Mouse (Mus musculus) heart, adult 2 months (tissue): ENCODE measurements around the gene Il9r. TPM values are rescaled to one million over a fixed set of nuclear protein-coding genes. Genes with fewer than 3 reads are reported as not detected.

Source experiments
- DNase-seq, 2 experiments: peaks; one replicate each; pipeline ENCODE4 v3.0.0; 2021
- H3K27ac ChIP-seq: fragments of 200-600 bp; 2 replicates; pipeline ENCODE4 v1.8.1; 2022
- H3K27me3 ChIP-seq: fragments of 200-500 bp; 2 replicates; pipeline ENCODE4 v1.6.1; 2012; ENCODE audit warnings: mild to moderate bottlenecking, low read length, inconsistent platforms, mixed read lengths; ENCODE audit not compliant: control insufficient read depth, insufficient read depth
- H3K36me3 ChIP-seq: fragments of 200-500 bp; 2 replicates; pipeline ENCODE4 v1.6.1; 2012; ENCODE audit warnings: low read length, inconsistent platforms; ENCODE audit not compliant: control insufficient read depth, insufficient read depth
- H3K4me1 ChIP-seq: fragments of 200-500 bp; 2 replicates; pipeline ENCODE4 v1.6.1; 2011; ENCODE audit warnings: low read length; ENCODE audit not compliant: control insufficient read depth, insufficient read depth
- H3K4me3 ChIP-seq: fragments of 200-600 bp; 2 replicates; pipeline ENCODE4 v1.8.1; 2022
- H3K79me2 ChIP-seq: fragments of 200-500 bp; replicated peaks from 2 replicates; pipeline ENCODE4 v1.6.1; 2012; ENCODE audit warnings: mild to moderate bottlenecking, inconsistent platforms, low read length, moderate library complexity, mixed read lengths; ENCODE audit not compliant: control insufficient read depth, insufficient read depth
- H3K9ac ChIP-seq: fragments of 200-500 bp; 2 replicates; pipeline ENCODE4 v1.6.1; 2012; ENCODE audit warnings: low read depth, mild to moderate bottlenecking, control low read depth, inconsistent platforms, low read length, mixed read lengths
- CTCF ChIP-seq: fragments of 200-600 bp; IDR thresholded peaks from 2 replicates; pipeline ENCODE4 v1.8.1; 2022; ENCODE audit warnings: antibody characterized with exemption, mild to moderate bottlenecking, moderate library complexity
- EP300 ChIP-seq: fragments of 200-500 bp; IDR thresholded peaks from 2 replicates; pipeline ENCODE4 v1.6.1; 2011; ENCODE audit warnings: low read depth, low read length, control low read depth; ENCODE audit not compliant: insufficient read depth
- POLR2A ChIP-seq: fragments of 200-500 bp; IDR thresholded peaks from 2 replicates; pipeline ENCODE4 v1.6.1; 2011; ENCODE audit warnings: mild to moderate bottlenecking, low read depth, low read length, control low read depth; ENCODE audit not compliant: insufficient read depth
- WGBS: fragments of 180-500 bp; shearing (Covaris S2); methylation state at CpG from one replicate; pipeline ENCODE4 v1.1.7; 2018; 5-methylcytosine and 5-hydroxymethylcytosine counted together
- intact Hi-C: fragments of 180-260 bp; cut with DNase I; formaldehyde crosslinking; loops from one replicate; pipeline ENCODE4 v1.15.1; 2025
- polyA plus RNA-seq: library from polyadenylated mRNA; depleted of rRNA; stranded (reverse); fragments of >200 nt; gene quantifications from 2 replicates; pipeline ENCODE4 v1.2.3, GENCODE M21; 2012; rRNA removed
- total RNA-seq, 2 experiments: library from RNA; stranded (reverse); gene quantifications; 2 replicates each; pipeline ENCODE4 v1.2.3; 2021

Gene Il9r
- total and polyA plus RNA-seq, 3 experiments: 0.37 TPM; not detected in 2

DNA sequence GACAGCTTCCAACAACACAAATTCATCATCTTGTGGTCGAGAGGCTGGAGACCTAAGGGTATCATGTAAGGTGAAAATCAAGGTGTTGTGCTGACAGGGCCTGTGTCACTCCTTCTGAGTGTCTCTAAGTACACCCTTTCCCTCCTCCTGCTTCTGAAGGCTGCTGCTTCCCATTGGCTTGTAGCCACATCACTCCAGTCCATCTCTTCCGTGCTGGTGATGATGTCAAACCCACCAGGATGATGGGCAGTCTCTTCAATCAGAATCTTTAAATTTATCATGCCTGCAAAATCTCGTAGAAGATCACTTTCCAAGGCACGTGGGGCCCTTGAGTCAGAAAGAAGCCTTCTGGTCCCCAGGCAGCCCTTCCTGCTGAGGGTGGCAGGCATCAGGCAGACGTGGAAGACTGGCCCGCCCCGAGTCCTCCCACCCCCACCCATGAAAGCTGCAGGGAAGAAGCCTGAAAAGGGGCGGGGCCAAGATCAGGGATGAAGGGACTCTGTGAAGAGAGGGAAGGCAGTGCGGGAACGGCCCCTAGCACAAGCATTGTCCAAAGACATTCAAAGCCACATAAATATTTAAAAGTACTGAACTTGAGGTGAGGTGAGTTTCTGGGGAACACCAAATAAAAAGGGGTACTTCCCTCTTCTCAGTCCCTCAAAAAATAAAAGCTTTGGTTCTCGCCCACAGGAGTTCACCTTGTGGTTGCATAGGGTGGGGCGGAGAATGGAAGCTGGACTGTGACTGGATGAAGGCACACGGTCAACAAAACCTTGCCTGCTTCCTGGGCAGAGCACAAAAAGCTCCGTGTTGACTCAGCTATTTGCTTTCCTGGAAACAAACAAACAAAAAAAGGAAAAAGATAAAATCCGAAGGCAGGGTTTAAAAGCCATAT, 62.1 kb downstream of the Il9r start:
- 36% methylated on average over 15 of the region's 15 CpGs for WGBS
- no peak for TF ChIP-seq EP300
- no peak for TF ChIP-seq CTCF
- TF ChIP-seq POLR2A: no peak
- no peak for DNase-seq
- Histone ChIP-seq H3K4me3 (no peak overlapping the region), H3K79me2 (no peaks in the 10 kb centered on the region), H3K27me3 (no peaks in the 10 kb centered on the region), H3K9ac (no peak overlapping the region), H3K27ac (no peak overlapping the region), H3K4me1 (no peaks in the 10 kb centered on the region), H3K36me3 (no peaks in the 10 kb centered on the region)
- intact Hi-C loops: loop anchor here (10.0 kb wide), 2 partner anchors 133 to 463 kb away; partner anchors contain the start of genes Bod1 and Nsg2

Other genes starting within 250 kb of the Il9r start
- not detected for gene 4930524B15Rik, start 234.7 kb downstream of the Il9r start, total RNA-seq
- gene 4930524B15Rik, start 234.7 kb downstream of the Il9r start, polyA plus RNA-seq: not detected in 2 replicates
- 1 to 10 TPM in 1 of 2 experiments, under 1 TPM in 1; 0.76 to 1.4 TPM for gene Nsg2, start 199.8 kb downstream of the Il9r start, total RNA-seq
- gene Nsg2, start 199.8 kb downstream of the Il9r start, polyA plus RNA-seq: 1.1 and 1.2 TPM in 2 replicates
- 10 to 100 TPM; 10.0 to 13.3 TPM for gene Snrnp25, start 5.1 kb upstream of the Il9r start, total RNA-seq
- gene Snrnp25, start 5.1 kb upstream of the Il9r start, polyA plus RNA-seq: 11.8 and 13.8 TPM in 2 replicates
- 10 to 100 TPM; 22.8 to 23.9 TPM for gene Rhbdf1, start 22.0 kb upstream of the Il9r start, total RNA-seq
- gene Rhbdf1, start 22.0 kb upstream of the Il9r start, polyA plus RNA-seq: 70.3 and 92.8 TPM in 2 replicates
- 1 to 10 TPM; 5.1 to 6.2 TPM for gene Mpg, start 26.2 kb upstream of the Il9r start, total RNA-seq
- gene Mpg, start 26.2 kb upstream of the Il9r start, polyA plus RNA-seq: 5.2 and 6.0 TPM in 2 replicates
- gene Nprl3, start 67.4 kb upstream of the Il9r start, total RNA-seq: 10 to 100 TPM; 27.1 to 27.2 TPM
- 59.5 and 79.9 TPM in 2 replicates for gene Nprl3, start 67.4 kb upstream of the Il9r start, polyA plus RNA-seq
- gene Hba-x, start 76.1 kb upstream of the Il9r start, total RNA-seq: not detected
- gene Hba-x, start 76.1 kb upstream of the Il9r start, polyA plus RNA-seq: not detected in 2 replicates
- gene Hba-a1, start 83.2 kb upstream of the Il9r start, total RNA-seq: over 10,000 TPM in 1 of 2 experiments, 1,000 to 10,000 TPM in 1; 5,353 to 37,215 TPM
- gene Hba-a1, start 83.2 kb upstream of the Il9r start, polyA plus RNA-seq: 3,162 and 34,446 TPM in 2 replicates
- gene Hbq1b, start 86.7 kb upstream of the Il9r start, total RNA-seq: 1 to 10 TPM in 1 of 2 experiments, under 1 TPM in 1; 0.70 to 2.4 TPM
- gene Hbq1b, start 86.7 kb upstream of the Il9r start, polyA plus RNA-seq: 1.5 and 3.8 TPM in 2 replicates
- gene Hba-a2, start 96.2 kb upstream of the Il9r start, total RNA-seq: over 10,000 TPM in 1 of 2 experiments, 1,000 to 10,000 TPM in 1; 4,976 to 34,253 TPM
- gene Hba-a2, start 96.2 kb upstream of the Il9r start, polyA plus RNA-seq: 9,938 and 81,467 TPM in 2 replicates
- gene Hbq1a, start 99.8 kb upstream of the Il9r start, total RNA-seq: 1 to 10 TPM in 1 of 2 experiments, not detected in 1; 4.4 TPM
- gene Hbq1a, start 99.8 kb upstream of the Il9r start, polyA plus RNA-seq: 0.50 and 7.0 TPM in 2 replicates
- 1 to 10 TPM; 3.2 to 8.5 TPM for gene Sh3pxd2b, start 147.5 kb upstream of the Il9r start, total RNA-seq
- 4.0 and 5.3 TPM in 2 replicates for gene Sh3pxd2b, start 147.5 kb upstream of the Il9r start, polyA plus RNA-seq